Mouse (Mus musculus) G1E (cell line): ENCODE results near the gene C1ql1. TPM values are rescaled to one million over a fixed set of nuclear protein-coding genes. Genes with fewer than 3 reads are reported as not detected.

Experiments
- ATAC-seq: 2 replicates; pipeline ENCODE4 v1.8.0; 2016; ENCODE audit warnings: mild to moderate bottlenecking; ENCODE audit not compliant: insufficient number of reproducible peaks, poor library complexity, low FRiP score, severe bottlenecking; ENCODE audit errors: extremely low read depth
- DNase-seq: peaks from one replicate; pipeline ENCODE4 v3.0.0; 2012; ENCODE audit warnings: low spot score
- H3K27me3 ChIP-seq: 2 replicates; pipeline ENCODE4 v1.6.1; 2012; ENCODE audit warnings: mild to moderate bottlenecking, low read length, inconsistent platforms; ENCODE audit not compliant: insufficient read depth
- H3K36me3 ChIP-seq: replicated peaks from 2 replicates; pipeline ENCODE3; 2012; ENCODE audit warnings: mild to moderate bottlenecking, inconsistent platforms
- H3K4me1 ChIP-seq: 2 replicates; pipeline ENCODE4 v1.6.1; 2012; ENCODE audit warnings: low read depth, low read length, inconsistent platforms, mixed read lengths; ENCODE audit not compliant: insufficient read depth
- H3K4me3 ChIP-seq: 2 replicates; pipeline ENCODE4 v1.5.1; 2012; ENCODE audit warnings: low read depth, mild to moderate bottlenecking, inconsistent platforms, low read length, moderate library complexity, mixed read lengths
- H3K9me3 ChIP-seq: replicated peaks from 2 replicates; pipeline ENCODE4 v1.6.1; 2012; ENCODE audit warnings: inconsistent platforms
- CTCF ChIP-seq: IDR thresholded peaks from 2 replicates; pipeline ENCODE4 v1.5.1; 2012; ENCODE audit warnings: low read depth, low read length, inconsistent platforms, mixed read lengths
- GATA1 ChIP-seq: IDR thresholded peaks from 2 replicates; pipeline ENCODE4 v1.6.1; 2012; ENCODE audit warnings: borderline replicate concordance, low read length, inconsistent platforms, mixed read lengths
- GATA2 ChIP-seq: IDR thresholded peaks from 2 replicates; pipeline ENCODE4 v1.6.1; 2012; ENCODE audit warnings: low read depth, low read length, inconsistent platforms, borderline replicate concordance
- POLR2AphosphoS5 ChIP-seq: IDR thresholded peaks from 2 replicates; pipeline ENCODE4 v1.6.1; 2012; ENCODE audit warnings: low read depth, low read length, inconsistent platforms; ENCODE audit not compliant: insufficient replicate concordance
- TAL1 ChIP-seq: conservative IDR thresholded peaks from 2 replicates; pipeline ENCODE4 v1.6.1; 2012; ENCODE audit warnings: low read depth, low read length, inconsistent platforms, mixed read lengths
- polyA plus RNA-seq: library from polyadenylated mRNA; stranded (reverse); fragments of >175 nt; gene quantifications from 2 replicates; pipeline ENCODE4 v1.2.3, GENCODE M21; 2012
- total RNA-seq, 2 experiments: library from RNA; stranded (forward) in 1 of 2; stranded (reverse) in 1 of 2; fragments of 200-1000 nt in 1 of 2; fragments of >200 nt in 1 of 2; fragmentation: Nextera tagmentation in 1 of 2; gene quantifications; 2 replicates each; pipeline ENCODE4 v1.2.3; 2014 to 2017

The C1ql1 gene
- total and polyA plus RNA-seq, 3 experiments: not detected

DNA sequence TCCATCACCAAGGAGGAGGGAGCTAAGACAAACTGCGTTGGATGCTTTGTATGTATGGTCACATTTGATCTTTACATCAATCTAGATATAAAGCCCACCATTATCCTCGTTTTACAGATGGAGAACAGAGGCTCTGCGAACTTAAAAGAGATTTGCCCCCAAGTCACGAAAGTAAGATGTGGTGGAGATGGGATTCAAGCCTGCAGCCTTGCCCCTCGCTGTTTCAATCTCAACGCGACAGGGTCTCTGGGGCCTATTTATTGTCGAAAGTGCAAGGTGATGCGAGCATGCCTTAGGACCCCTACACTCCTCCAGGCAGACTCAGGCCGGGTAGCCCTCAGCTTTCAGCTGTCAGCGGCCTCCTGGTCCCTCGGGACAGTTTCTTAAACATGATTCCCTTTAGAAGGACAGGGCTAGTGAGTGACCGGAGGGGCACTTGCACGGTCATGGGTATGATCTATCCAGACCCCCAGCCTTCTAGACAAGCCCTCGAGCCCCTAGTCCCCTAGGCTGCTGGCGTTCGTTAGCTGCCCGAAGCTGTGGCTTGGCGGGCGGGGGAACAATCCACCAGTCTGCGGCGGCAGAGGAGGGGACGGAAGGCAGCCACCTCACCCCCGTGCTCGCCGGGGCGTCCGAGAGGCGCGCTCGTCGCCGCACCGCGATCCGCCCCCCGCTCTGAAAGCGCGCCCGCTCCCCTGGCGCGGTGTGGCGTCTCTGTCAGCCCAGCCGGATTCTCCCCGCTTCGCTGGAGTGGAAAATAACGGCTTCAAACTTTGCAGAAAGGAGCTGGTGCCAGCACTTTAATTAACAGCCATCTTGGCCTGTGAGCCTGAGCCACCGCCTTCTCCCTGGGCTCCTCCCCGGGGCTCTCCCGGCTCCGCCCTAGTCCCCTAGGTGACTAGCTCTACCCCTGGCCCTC is 1.8 kb upstream of the C1ql1 start:
- no peak for ATAC-seq
- no peak for TF ChIP-seq POLR2AphosphoS5
- no peak for TF ChIP-seq CTCF
- no peak for TF ChIP-seq GATA1
- no peak for TF ChIP-seq GATA2
- TF ChIP-seq TAL1: no peak
- Histone ChIP-seq H3K27me3 (peaks cover 89% of the 10 kb centered on the region), H3K36me3 (no peaks in the 10 kb centered on the region), H3K4me1 (peaks cover 4% of the 10 kb centered on the region; the same call in 1 of the 2 replicates), H3K9me3 (peaks cover 14% of the 10 kb centered on the region), H3K4me3 (peak overlapping the region; percentile 60; the same call in 1 of the 2 replicates)
- peak; percentile 28 for DNase-seq

GRCm38 (mm10) chr11:102946992-102947343 is 480 bp upstream of the C1ql1 start:
- no peak overlapping the region for H3K4me3 ChIP-seq
- no peak for TF ChIP-seq GATA1
- no peak for TF ChIP-seq TAL1
- TF ChIP-seq CTCF: no peak
- TF ChIP-seq POLR2AphosphoS5: no peak
- TF ChIP-seq GATA2: no peak
- DNase-seq: no peak
- peaks cover 14% of the 10 kb centered on the region for H3K9me3 ChIP-seq
- peaks cover 85% of the 10 kb centered on the region for H3K27me3 ChIP-seq
- no peak for ATAC-seq
- no peaks in the 10 kb centered on the region for H3K36me3 ChIP-seq
- peaks cover 4% of the 10 kb centered on the region for H3K4me1 ChIP-seq

- Histone ChIP-seq H3K4me1 (peaks cover 17% of the 10 kb centered on the region), H3K36me3 (no peaks in the 10 kb centered on the region), H3K9me3 (peaks cover 14% of the 10 kb centered on the region), H3K27me3 (peaks cover 80% of the 10 kb centered on the region), H3K4me3 (no peak overlapping the region)
- ATAC-seq (no peak), DNase-seq (no peak)
- TF ChIP-seq GATA1 (no peak), POLR2AphosphoS5 (no peak), GATA2 (no peak), CTCF (no peak), TAL1 (no peak)
These were observed 903 bp downstream of the C1ql1 start for GRCm38 (mm10) chr11:102945306-102946264.

DNA sequence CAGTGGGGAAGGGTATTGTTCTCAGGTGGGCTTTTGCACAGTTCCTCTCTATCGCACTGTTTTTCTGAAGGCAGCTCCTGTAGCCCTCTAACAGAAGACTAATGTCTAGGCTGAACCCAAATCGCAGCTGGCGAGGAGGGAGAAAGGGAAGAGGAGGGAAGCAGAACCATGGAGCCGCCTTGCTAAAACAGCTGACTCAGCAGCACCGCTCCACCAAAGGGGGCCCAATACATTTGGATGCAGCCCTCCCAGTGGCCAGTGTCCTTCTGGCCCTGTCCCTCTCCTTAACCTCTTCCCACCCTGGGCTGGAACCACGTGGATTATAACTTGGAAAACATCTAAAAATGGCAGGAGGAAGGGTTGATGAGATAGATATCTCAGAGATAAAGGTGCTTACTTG is 5.3 kb downstream of the C1ql1 start:
- Histone ChIP-seq H3K4me3 (no peak overlapping the region), H3K36me3 (no peaks in the 10 kb centered on the region), H3K27me3 (peaks cover 82% of the 10 kb centered on the region), H3K4me1 (peaks cover 19% of the 10 kb centered on the region), H3K9me3 (peaks cover 7% of the 10 kb centered on the region)
- DNase-seq: no peak
- no peak for ATAC-seq
- TF ChIP-seq TAL1 (no peak), GATA2 (no peak), CTCF (no peak), GATA1 (no peak), POLR2AphosphoS5 (no peak)

DNA sequence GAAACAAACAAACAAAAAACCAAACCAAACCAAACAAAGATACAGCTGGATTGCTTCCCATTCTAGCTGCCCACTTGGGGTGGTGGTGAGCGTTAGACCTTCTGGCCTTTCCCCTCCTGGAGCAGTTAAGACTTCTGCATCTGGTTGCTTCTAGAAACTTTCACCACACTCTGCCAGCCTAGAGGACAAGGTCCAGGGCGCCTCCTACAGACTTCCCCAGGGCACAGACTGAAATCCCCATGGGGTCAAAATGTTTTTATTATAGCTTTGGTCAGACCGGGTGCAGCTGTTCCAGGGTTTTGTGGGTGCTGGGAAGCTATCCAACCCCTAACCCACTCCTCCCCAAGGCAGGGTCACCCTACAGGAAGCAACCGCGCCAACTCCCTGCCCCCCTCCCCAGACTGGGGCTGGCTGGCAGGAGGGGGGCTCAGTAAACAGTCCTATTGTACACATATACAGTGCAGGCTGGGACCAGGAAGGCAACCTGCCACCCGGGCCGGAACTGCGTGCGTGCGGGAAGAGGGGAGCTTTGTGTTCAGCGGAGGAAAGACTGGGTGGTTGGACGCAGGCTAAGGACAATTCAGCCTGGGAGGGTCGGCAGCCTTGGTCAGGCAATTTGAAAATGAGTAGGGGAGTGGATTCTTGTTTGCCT is 7.3 kb downstream of the C1ql1 start:
- no peak overlapping the region for H3K4me3 ChIP-seq
- TF ChIP-seq GATA1 (no peak), TAL1 (no peak), GATA2 (no peak), POLR2AphosphoS5 (no peak), CTCF (no peak)
- ATAC-seq (no peak), DNase-seq (no peak)
- H3K27me3 ChIP-seq: peaks cover 84% of the 10 kb centered on the region
- peaks cover 19% of the 10 kb centered on the region for H3K4me1 ChIP-seq
- no peaks in the 10 kb centered on the region for H3K9me3 ChIP-seq
- no peaks in the 10 kb centered on the region for H3K36me3 ChIP-seq
